Mouse (Mus musculus) adrenal gland, adult 18-20 months (tissue): Measurements from ENCODE around the gene Slc25a11. TPM values are rescaled to one million over a fixed set of nuclear protein-coding genes. Genes with fewer than 3 reads are reported as not detected.
A peak's percentile ranks its signal among the peaks of the same experiment; 100 is the strongest.

ENCODE experiments used
- DNase-seq, 2 experiments: peaks; one replicate each; pipeline ENCODE4 v3.0.0; 2021 to 2022; ENCODE audit warnings: low spot score in 2 of 2
- total RNA-seq, 2 experiments: library from RNA; stranded (reverse); gene quantifications; 1 replicate in 1 of 2; 2 replicates in 1 of 2; pipeline ENCODE4 v1.2.3; 2021

The Slc25a11 gene
- total RNA-seq, 2 experiments from 2014 or later, result 131 to 138 TPM

DNA sequence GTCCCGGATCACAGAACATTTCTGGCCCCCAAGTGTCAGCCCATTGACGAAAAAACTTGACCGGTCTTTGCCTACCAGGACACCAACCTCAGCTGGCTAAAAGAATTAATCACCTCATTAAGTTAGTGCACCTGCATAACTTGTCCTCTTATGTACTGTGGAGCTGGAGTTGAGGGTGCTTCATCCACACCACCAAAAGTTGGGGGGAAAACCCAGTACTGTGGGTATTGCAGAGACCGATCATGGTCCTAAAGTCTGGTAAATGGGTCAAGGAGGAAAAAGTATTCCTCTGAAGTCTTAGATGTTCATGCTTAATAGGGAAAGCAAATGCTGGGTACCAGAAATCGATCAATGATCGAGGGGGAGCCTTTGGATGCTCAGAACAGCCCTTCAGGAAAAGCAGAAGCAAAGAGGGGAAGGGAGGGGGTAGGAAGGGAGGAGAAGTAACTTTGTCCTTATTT is 5.6 kb upstream of the Slc25a11 start:
- DNase-seq, result no peak

DNA sequence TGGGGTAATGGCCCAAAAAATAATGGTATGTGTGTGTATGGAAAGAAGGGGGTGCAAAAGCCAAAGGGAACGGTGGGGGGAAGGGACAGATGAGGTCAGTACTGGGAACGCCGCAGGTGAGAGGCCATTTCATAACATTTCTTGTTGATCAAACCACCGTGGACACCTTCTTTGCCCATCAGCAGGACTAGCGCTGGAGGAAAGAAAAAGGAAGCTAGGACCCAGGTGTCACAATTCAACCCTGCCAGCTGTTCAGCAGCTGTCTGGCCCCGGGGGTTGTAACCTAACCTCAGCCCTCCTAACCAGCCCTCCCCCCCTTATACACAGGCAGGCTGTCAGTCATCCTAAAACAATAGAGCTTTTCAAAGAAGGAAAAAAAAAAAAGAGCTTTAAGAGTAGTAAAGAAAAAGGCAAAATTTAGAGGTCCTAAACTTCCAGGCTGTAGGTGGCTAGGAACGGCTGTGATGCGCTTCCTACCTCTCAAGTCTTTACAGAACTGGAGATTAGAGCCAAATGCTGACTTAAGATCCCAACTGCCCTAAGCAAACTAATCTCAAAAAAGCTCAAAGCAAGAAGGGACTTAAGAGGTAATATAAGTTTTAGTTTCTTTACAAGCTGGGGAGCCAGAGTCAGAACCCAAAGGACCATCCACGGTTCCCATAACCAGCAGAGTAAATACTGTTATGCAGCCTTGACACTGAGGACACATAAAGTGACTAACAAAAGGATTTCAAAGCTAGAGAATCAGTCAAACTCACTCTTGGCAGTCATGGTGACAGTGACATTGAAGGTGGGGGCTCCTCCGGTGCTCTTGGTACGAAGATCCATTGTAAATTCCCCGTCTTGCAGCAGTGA is 5.0 kb upstream of the Slc25a11 start:
- no peak for DNase-seq

GRCm38 (mm10) chr11:70651391-70651790 is 4.1 kb upstream of the Slc25a11 start:
- no peak for DNase-seq

DNA sequence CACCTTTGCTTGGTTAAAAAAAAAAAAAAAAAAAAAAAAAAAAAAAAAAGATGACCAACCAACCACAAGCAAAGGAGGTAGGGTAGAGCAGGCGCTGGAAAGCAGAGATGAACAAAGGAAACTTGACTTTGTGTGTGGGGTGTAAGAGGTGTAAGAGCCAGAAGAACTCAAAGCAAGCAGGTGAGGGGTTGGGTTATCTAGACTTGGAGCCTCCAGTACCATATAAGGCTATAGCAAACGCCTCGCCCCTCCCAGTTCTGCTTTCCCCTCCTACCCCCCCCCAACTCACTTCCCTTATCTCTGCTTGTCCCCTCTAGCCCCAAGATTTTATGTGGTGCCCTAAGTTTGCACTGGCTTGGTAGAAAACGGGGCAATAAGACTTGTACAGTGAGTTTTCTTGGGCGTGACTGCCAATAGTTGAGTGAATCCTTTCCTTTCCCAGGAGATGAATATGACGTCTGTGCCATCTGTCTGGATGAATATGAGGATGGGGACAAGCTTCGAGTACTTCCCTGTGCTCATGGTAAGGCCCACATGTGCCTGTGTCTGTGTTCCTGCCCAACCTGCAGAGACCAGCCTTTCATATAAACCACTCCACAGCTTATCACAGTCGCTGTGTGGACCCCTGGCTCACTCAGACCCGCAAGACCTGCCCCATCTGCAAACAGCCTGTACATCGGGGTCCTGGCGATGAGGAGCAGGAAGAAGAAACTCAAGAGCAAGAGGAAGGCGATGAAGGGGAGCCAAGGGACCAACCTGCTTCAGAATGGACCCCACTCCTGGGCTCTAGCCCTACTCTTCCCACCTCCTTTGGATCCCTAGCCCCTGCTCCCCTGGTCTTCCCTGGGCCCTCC is 3.3 kb upstream of the Slc25a11 start:
- peak in 1 of 2 experiments; percentile 26 for DNase-seq

DNA sequence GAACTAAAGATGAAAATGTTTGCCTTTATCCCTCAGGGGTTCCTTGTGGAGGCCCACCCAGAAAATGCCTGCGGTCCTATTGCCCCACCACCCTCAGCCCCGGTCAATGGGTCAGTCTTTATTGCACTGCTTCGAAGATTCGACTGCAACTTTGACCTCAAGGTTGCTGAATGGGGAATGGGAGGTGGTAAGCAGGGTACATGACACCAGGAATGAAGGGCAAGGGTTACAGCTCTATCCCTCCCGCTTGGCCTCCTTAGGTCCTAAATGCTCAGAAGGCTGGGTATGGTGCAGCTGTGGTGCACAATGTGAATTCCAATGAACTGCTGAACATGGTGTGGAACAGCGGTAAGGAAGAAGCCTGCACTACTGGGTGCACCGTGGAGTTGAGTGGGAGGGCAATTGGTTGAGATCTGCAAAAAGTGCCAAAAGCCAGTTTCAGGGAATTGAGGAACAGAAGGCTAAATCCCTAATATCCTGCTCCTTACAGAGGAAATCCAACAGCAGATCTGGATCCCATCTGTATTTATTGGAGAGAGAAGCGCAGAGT is 2.0 kb upstream of the Slc25a11 start:
- peak in 1 of 2 experiments; percentile 19 for DNase-seq

- DNase-seq, result no peak
Measured at GRCm38 (mm10) chr11:70648512-70648911, 1.2 kb upstream of the Slc25a11 start.

- DNase-seq, result no peak
Measured at GRCm38 (mm10) chr11:70647716-70648420, 589 bp upstream of the Slc25a11 start.

- no peak for DNase-seq
Measured at GRCm38 (mm10) chr11:70646259-70646555, 1.1 kb downstream of the Slc25a11 start.

DNA sequence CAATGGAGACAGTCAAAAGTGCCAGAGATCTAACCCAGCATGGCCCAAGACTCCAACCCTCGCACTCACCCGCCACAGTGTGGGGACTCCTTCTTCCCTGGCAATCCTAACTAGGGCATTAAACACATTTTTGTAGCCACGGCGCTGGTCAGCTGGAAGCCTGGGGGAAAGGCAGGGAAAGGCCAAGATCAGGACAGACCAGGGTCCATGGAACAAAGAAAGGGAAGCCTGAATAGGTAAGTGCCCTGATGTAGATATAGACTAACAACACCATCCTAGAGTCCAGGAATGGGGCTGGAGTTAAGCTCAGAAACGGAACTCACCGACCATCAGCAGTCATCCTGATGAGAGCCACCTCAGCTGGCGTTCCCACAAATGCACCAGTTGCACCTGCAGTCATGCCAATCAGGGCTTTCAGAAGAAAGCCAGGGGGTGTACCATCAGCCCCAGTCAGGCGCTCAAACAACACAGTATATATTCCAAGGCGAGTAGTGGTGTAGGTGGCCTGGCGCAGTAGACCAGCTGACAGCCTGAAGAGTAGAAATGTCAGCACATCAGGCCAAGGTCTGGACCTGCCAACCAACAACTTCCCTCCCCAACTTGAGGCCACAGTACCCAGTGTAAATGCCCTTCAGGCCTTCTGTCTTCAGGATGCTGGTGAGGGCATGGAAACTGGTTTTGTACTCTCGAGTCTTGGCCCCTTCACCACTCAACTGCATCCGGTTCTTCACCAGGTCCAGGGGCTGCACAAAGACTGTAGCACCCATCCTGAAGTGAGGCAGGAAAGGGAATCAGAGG is 1.6 kb downstream of the Slc25a11 start:
- DNase-seq, result no peak

- no peak for DNase-seq
Measured at GRCm38 (mm10) chr11:70644564-70645103, 2.6 kb downstream of the Slc25a11 start.

DNA sequence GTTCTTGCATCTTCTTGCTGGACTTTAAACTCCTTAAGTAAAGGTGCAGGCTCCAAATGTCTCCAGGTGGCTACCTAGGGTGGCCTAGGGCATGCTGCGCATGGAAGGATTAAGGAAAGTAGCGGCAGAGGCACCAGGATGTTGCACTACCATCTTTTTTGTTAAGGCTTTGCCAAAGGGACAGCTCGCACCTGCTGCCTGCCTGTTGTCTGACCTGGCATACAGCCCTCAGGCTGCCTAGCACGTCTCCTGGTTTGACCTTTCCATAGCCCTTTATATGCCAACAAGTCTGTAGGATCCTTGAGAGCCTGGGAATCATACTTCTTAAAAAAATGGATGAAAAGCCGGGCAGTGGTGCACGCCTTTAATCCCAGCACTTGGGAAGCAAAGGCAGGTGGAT is 4.2 kb downstream of the Slc25a11 start:
- DNase-seq, result no peak

DNA sequence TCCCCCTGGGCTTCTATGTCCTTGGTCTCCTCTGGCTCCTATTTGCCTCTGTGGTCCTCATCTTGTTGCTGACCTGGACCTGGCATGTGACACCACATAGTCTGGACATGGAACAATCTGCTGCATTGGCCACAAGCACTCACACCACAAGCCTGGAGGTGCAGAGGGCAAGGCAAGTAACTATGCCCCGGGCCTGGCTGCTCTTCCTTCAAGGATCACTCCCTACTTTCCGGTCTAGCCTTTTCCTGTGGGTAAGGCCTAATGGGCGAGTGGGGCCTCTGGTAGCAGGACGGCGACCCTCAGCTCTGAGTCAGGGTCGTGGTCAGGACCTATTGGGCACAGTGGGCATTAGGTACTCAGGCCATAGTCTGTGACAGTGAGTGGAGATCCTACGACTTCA is 6.0 kb downstream of the Slc25a11 start:
- DNase-seq, result no peak

- DNase-seq, result no peak
Measured at GRCm38 (mm10) chr11:70639976-70640375, 7.3 kb downstream of the Slc25a11 start.

GRCm38 (mm10) chr11:70638714-70639278 is 8.5 kb downstream of the Slc25a11 start, which contains the start of gene Gp1ba:
Gene Gp1ba (plus strand): TSS chr11:70639122.
- DNase-seq, result no peak

DNA sequence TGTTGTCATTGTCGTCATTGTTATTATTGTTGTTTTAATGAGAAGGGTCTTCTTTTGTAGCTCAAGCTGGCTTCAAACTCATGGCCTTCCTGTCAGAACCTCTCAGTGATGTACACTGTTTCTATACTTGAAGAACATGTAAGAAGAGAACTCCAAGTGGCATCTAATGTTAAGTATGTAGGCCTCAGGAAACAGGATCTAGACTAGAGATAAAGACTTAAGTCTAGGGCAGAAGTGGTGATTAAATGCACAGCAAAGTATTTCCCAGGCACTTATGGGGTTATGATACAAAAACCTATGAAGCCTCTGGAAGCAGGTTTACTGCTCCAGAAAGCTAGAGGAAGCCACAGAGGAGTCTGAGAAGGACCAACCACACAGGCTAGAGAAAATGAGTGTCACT is 9.0 kb downstream of the Slc25a11 start:
- DNase-seq, result no peak

DNA sequence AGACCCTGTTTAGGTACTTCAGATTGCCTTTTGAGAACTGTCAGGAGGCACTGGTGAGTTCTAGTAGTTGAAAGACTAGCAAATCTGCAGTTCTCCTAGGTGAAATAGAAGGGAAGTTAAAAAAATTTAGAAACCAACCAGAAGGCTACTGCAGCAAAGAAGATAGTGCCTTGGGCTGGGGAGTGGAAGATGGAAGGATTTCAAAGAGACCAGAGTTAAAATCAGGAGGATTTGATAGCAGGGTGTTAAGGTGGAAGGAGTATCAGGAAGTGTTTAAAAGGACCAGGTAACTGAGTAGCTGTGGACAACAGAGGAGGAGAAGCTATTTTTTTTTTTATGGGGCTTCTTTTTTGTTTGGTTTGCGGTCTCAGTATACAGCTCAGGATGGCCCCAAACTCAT is 9.5 kb downstream of the Slc25a11 start:
- no peak for DNase-seq

DNA sequence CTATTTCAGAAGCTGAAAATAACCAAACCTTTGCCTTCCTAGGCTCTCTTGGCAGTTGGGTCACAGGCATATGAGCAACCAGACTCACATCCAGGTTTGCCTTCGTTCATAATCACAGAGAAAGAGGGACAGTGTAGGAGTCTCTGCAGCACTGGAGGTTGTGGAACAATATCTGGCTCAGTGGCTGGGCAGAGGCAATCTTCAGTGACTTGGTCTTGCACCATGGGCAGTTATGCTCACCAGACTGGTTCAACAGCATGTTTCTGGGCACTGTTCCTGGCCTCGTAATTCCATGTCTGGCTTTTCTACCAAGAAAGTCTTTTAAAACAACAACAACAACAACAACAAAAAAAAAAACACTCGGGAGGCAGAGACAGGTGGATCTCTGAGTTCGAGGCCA is 11.7 kb downstream of the Slc25a11 start:
- DNase-seq, result no peak

- DNase-seq, result no peak
Measured at GRCm38 (mm10) chr11:70630129-70630528, 17.1 kb downstream of the Slc25a11 start.

DNA sequence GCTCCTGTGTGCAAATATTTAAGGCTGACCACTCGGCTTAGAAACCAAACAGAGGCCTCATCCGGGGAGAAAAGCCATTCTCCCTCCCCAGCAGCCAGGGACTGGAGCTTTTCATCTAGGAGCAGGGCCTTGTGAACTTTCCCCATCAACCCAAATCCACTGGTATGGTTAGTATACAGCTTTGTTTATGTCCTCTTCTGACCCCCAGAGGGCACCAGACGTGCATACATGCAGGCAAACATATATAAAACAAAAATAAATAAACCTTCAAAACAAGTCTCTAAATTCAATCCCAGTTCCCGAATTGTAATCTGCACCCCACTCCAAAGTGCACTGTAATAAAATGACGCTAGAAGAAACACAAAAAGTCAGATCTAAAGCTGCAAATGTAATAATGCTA is 17.7 kb downstream of the Slc25a11 start:
- DNase-seq, result no peak

DNA sequence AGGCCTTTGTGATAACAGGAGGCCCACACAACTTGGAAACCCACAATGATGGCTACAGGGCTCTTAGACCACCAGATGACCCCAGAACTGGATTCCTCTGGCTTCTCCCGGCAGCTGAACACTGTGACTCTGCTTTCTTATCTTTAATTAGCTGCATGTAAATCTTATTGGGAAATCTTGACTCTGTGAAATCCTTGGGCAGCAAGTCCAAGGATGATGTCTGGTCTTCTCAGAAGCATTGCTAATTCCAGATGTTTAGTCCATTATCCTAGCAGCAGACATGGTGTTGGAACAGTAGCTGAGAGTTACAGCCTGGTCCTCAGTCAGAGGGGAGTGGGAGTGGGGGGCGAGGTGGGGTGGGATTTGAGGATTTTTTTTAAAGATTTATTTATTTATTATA is 18.8 kb downstream of the Slc25a11 start:
- DNase-seq, result no peak
